Mouse (Mus musculus) limb, embryonic 15.5 days (tissue): ENCODE measurements around the gene Irf2bp1. TPM values are rescaled to one million over a fixed set of nuclear protein-coding genes. Genes with fewer than 3 reads are reported as not detected.

Experiments
- ATAC-seq: fragments of 200-750 bp; cut with Nextera tagmentation; 2 replicates; pipeline ENCODE4 v1.8.0; 2017; ENCODE audit warnings: low read depth, moderate TSS enrichment; ENCODE audit not compliant: insufficient number of reproducible peaks, low FRiP score, low TSS enrichment
- H3K27ac ChIP-seq: fragments of 300-500 bp; sonication (generic); 2 replicates; pipeline ENCODE4 v1.5.1; 2015; ENCODE audit warnings: moderate library complexity, mild to moderate bottlenecking, inconsistent platforms
- H3K27me3 ChIP-seq: fragments of 300-500 bp; sonication (generic); 2 replicates; pipeline ENCODE4 v1.6.1; 2015; ENCODE audit warnings: inconsistent platforms
- H3K36me3 ChIP-seq: fragments of 300-500 bp; sonication (generic); 2 replicates; pipeline ENCODE4 v1.6.1; 2015; ENCODE audit warnings: inconsistent platforms
- H3K4me1 ChIP-seq: fragments of 300-500 bp; sonication (generic); 2 replicates; pipeline ENCODE4 v1.6.1; 2015; ENCODE audit warnings: inconsistent platforms
- H3K4me2 ChIP-seq: fragments of 300-500 bp; sonication (generic); 2 replicates; pipeline ENCODE4 v1.6.1; 2015; ENCODE audit warnings: mild to moderate bottlenecking, inconsistent platforms
- H3K4me3 ChIP-seq: fragments of 300-500 bp; sonication (generic); 2 replicates; pipeline ENCODE4 v1.5.1; 2015; ENCODE audit warnings: mild to moderate bottlenecking, inconsistent platforms
- H3K9ac ChIP-seq: fragments of 300-500 bp; sonication (generic); 2 replicates; pipeline ENCODE4 v1.6.1; 2015; ENCODE audit warnings: inconsistent platforms
- H3K9me3 ChIP-seq: fragments of 300-500 bp; sonication (generic); 2 replicates; pipeline ENCODE4 v1.6.1; 2016; ENCODE audit warnings: inconsistent platforms
- WGBS: fragments of 180-500 bp; shearing (Covaris S2); methylation state at CpG from one replicate; pipeline ENCODE4 v1.1.7; 2015; 5-methylcytosine and 5-hydroxymethylcytosine counted together
- polyA plus RNA-seq: library from polyadenylated mRNA; unstranded; fragments of >200 nt; fragmentation: Nextera tagmentation; extraction: Ambion mirVana; gene quantifications from 2 replicates; pipeline ENCODE4 v1.2.1, GENCODE M21; 2015

Irf2bp1 gene
- polyA plus RNA-seq, 1 experiment from 2014 or later: 26.1 TPM

DNA sequence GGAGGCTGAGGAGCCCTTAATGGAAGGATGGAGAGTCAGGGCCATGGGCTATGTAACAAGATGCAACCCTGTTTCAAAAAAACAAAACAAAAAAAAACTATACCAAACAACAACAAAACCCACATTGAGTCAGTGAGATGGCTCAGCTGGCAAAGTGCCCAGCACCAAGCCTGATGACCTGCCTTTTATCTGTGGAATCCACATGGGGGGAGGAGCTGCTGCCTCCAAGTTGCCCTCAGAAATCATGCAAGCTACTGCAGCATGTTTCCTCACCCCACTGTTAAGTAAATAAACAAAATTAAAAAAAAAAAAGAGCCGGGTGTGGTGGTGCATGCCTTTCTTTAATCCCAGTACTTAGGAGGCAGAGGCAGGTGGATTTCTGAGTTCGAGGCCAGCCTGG is 17.3 kb upstream of the Irf2bp1 start:
- Histone ChIP-seq H3K4me3 (no peak overlapping the region), H3K4me1 (peaks cover 12% of the 10 kb centered on the region), H3K4me2 (no peak overlapping the region), H3K9ac (no peak overlapping the region), H3K27me3 (peaks cover 1% of the 10 kb centered on the region), H3K9me3 (no peaks in the 10 kb centered on the region), H3K36me3 (no peaks in the 10 kb centered on the region), H3K27ac (no peak overlapping the region)
- WGBS: 76% methylated on average over 2 of the region's 2 CpGs
- no peak for ATAC-seq

DNA sequence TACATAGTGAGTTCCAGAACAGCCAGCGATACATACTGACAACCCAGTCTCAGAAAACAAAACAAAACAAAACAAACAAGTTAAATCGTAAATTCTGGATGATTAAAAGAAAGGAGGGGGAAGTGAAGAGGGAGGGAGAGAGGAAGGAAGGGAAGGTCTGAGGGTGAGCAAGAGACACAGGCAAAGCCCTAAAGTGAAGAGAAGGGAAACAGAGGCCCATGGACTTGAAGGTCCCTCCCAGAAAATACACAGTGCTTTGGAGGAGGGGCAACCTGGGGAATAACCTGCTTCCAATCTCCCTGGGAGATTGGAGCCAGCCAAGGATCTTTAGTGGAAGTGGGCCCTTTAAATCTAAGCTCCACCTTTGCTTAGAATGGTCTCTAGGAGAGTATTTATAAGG is 16.7 kb upstream of the Irf2bp1 start, which contains the start of gene Nanos2:
Nanos2 (plus strand) TSS at position 301 of the 400 bp plus-strand sequence.
- 62% methylated on average over 2 of the region's 2 CpGs for WGBS
- H3K4me3 ChIP-seq: no peak within 1 kb of the TSS
- no peak within 1 kb of the TSS for H3K9ac ChIP-seq
- H3K27ac ChIP-seq: no peak within 1 kb of the TSS
- H3K4me2 ChIP-seq: no peak within 1 kb of the TSS
- H3K9me3 ChIP-seq: no peaks in the 10 kb centered on the region
- no peaks in the 10 kb centered on the region for H3K36me3 ChIP-seq
- peaks cover 6% of the 10 kb centered on the region for H3K27me3 ChIP-seq
- peaks cover 18% of the 10 kb centered on the region for H3K4me1 ChIP-seq
- no peak for ATAC-seq

DNA sequence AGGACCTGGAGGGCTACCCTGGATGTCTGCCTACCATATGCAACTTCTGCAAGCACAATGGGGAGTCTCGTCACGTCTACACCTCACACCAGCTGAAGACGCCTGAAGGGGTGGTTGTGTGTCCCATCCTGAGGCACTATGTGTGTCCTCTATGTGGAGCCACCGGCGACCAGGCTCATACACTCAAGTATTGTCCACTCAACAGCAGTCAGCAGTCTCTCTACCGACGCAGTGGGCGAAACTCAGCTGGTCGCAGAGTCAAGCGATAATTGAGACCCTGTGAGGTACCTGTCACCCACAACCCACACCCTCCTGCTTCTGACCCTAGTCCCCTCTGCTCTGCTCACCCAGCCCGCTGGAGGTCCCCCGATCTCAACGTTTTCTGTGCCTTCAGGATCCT is 16.1 kb upstream of the Irf2bp1 start:
- H3K4me3 ChIP-seq: no peak overlapping the region
- no peak for ATAC-seq
- 69% methylated on average over 13 of the region's 13 CpGs for WGBS
- peaks cover 10% of the 10 kb centered on the region for H3K27me3 ChIP-seq
- peaks cover 25% of the 10 kb centered on the region for H3K4me1 ChIP-seq
- H3K4me2 ChIP-seq: no peak overlapping the region
- H3K27ac ChIP-seq: no peak overlapping the region
- no peak overlapping the region for H3K9ac ChIP-seq
- H3K36me3 ChIP-seq: no peaks in the 10 kb centered on the region
- H3K9me3 ChIP-seq: no peaks in the 10 kb centered on the region

DNA sequence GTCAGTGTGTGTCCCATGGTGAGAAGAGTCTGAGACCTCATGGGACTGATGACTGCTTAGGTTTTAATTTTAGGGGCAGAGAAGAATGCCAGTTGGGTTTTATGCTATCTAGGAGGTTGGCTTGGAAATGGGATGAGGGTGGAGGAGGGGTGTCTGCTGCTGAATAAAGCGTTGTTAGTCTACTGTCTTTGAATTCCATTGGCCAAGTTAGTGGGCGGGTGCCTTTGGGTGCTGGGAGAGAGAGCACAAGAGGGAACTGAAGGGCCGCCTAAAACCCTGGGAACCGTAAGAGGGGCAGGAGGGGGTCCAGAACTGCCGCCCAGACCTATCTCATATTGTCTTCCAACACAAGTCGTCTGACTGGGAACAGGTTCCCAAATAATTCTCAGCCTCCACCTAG is 15.1 kb upstream of the Irf2bp1 start:
- no peak for ATAC-seq
- WGBS: 65% methylated on average over 6 of the region's 6 CpGs
- Histone ChIP-seq H3K9ac (no peak overlapping the region), H3K36me3 (no peaks in the 10 kb centered on the region), H3K4me1 (peaks cover 30% of the 10 kb centered on the region), H3K27me3 (peaks cover 15% of the 10 kb centered on the region), H3K9me3 (no peaks in the 10 kb centered on the region), H3K27ac (no peak overlapping the region), H3K4me3 (no peak overlapping the region), H3K4me2 (no peak overlapping the region)

DNA sequence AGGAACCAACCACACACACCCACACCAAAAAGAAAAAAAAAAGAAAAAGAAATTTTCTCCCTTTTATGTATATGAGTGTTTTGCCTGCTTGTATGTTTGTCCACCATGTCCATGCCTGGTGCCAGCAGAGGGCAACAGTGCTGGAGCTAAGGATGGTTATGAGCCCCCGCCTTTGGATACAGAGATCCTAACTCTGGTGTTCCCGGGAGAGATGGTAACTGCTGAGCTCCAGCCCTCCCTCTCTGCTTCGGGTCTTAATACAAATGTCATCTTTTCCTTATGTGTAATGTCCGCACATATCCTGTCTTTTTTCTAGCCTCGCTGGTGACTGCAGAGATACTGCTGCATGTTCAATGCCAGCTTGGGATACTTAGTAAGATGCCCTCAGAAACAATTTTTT is 13.8 kb upstream of the Irf2bp1 start:
- peak overlapping the region; percentile 89 for H3K4me2 ChIP-seq
- no peak for ATAC-seq
- H3K36me3 ChIP-seq: no peaks in the 10 kb centered on the region
- H3K9ac ChIP-seq: no peak overlapping the region
- peaks cover 15% of the 10 kb centered on the region for H3K27me3 ChIP-seq
- H3K4me3 ChIP-seq: peak overlapping the region; percentile 59
- peak overlapping the region; percentile 91 for H3K27ac ChIP-seq
- no peaks in the 10 kb centered on the region for H3K9me3 ChIP-seq
- H3K4me1 ChIP-seq: peaks cover 32% of the 10 kb centered on the region
- 7% methylated on average over 5 of the region's 5 CpGs for WGBS

DNA sequence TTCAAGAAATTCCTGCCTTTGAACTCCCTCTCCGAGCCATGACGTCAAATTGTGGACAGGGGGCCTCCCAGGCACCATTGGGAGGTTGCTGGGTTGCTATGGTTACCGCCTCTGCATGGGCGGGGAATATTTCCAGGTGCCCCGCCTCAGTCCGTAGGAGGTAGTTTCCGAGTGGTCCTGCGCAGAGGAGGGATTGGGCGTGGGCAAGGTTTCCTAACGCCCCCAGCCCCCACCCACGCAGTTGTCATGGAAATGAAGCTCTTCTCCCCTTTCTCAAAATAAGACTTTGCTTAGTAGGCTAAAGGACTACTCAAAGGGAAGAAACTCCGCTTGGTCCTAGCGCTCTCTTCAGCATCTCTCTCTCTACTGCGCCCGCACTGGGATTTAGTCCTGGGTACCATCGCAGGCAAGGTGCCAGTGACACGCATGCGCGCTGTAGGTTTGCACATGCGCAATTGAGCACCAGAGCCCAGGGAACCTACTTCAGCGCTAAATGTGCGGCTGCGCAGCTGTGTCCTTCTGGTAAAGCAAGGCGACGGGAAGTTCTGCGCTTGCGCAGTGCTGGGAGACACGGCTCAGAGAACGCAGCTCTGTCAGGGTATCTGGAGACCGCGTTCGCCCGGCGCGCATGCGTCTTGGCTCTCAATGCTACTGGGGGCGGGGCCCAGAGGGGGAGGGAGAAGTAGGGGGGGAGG is 13.1 kb upstream of the Irf2bp1 start, which contains the start of gene Mypop:
Mypop (plus strand) TSS at position 645 of the 695 bp plus-strand sequence.
- Histone ChIP-seq H3K36me3 (no peaks in the 10 kb centered on the region), H3K27ac (peak within 1 kb of the TSS; percentile 91), H3K27me3 (peaks cover 15% of the 10 kb centered on the region), H3K9ac (peak within 1 kb of the TSS; percentile 47), H3K4me2 (peak within 1 kb of the TSS; percentile 89), H3K9me3 (no peaks in the 10 kb centered on the region), H3K4me1 (peaks cover 36% of the 10 kb centered on the region), H3K4me3 (peak within 1 kb of the TSS; percentile 59)
- peak; percentile 93 for ATAC-seq
- under 1% methylated on average over 36 of the region's 37 CpGs for WGBS

DNA sequence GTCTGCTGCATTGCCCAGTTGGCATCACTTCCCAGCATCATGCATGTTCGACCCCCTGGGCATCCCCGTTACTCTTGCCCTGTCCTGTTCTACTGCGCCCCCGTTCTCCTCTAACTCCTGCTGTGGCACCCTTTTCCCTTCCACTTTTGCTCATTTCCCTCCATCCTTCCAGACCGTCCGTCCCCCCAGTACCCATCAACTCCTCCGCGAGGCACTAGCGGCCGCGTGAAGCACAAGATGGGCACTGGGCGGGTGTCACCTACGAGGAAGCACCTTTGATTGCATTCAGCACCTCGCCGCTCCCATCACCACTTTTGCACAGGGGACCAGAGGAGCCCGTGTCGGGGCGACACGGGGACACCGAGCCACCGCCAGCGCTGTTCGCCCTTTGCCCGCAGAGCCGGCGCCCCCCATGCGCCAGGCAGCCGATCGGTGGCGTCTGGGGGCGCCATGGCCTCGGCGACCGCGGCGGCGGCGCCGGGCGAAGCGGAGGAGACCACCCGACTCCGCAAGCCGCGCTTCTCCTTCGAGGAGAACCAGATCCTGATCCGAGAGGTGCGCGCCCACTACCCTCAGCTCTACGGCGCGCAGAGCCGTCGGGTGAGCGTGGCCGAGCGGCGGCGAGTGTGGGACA is 12.1 kb upstream of the Irf2bp1 start:
- H3K4me3 ChIP-seq: peak overlapping the region; percentile 59
- H3K27me3 ChIP-seq: peaks cover 15% of the 10 kb centered on the region
- no peak for ATAC-seq
- H3K9me3 ChIP-seq: no peaks in the 10 kb centered on the region
- WGBS: 1% methylated on average over 59 of the region's 59 CpGs
- peak overlapping the region; percentile 89 for H3K4me2 ChIP-seq
- H3K9ac ChIP-seq: peak overlapping the region; percentile 47
- no peaks in the 10 kb centered on the region for H3K36me3 ChIP-seq
- no peak overlapping the region; the same call in 1 of the 2 replicates for H3K27ac ChIP-seq
- peaks cover 36% of the 10 kb centered on the region for H3K4me1 ChIP-seq

DNA sequence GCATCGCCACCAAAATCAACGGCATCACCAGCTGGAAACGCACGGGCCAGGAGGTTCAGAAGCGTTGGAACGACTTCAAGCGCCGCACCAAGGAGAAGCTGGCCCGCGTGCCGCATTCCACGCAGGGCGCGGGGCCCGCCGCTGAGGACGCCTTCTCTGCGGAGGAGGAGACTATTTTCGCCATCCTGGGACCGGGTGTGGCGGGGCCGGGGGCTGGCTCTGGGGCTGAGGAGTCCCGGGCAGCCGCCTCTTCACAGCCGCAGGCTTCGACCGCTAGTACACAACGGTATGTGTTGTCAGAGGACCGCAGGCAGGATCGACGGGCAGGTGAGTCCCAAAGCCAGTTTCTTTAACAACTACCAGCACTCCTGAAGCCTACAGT is 11.6 kb upstream of the Irf2bp1 start:
- Histone ChIP-seq H3K4me1 (peaks cover 36% of the 10 kb centered on the region), H3K36me3 (0 out of 2 replicates have a peak, but pooled peaks cover 1% of the 10 kb centered on the region), H3K9me3 (no peaks in the 10 kb centered on the region), H3K4me2 (peak overlapping the region; percentile 89), H3K4me3 (peak overlapping the region; percentile 59), H3K27me3 (peaks cover 15% of the 10 kb centered on the region), H3K27ac (no peak overlapping the region), H3K9ac (peak overlapping the region; percentile 47)
- WGBS: under 1% methylated on average over 22 of the region's 31 CpGs
- ATAC-seq: no peak

DNA sequence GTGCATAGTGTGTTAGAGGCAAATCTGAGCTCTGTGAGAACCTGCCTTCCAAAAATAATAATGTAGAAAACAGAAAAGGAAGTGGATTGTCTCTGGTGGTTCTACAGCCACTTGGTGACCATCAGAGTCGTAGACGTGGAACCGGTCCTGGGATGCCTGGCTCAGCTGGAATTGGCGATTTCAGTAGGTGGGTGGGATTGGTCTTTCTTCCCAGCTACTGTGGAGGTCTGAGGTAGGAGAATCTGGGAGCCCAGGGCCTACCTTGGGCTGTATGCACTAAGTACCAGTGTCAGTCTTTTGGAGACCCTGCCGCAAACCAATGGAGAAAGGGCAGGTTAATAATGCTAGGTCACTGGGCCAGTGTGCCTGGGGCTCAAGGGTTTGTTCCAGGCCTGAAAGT is 10.8 kb upstream of the Irf2bp1 start:
- 0 out of 2 replicates have a peak, but pooled peaks cover 5% of the 10 kb centered on the region for H3K36me3 ChIP-seq
- WGBS: 85% methylated on average over 5 of the region's 5 CpGs
- H3K4me1 ChIP-seq: peaks cover 36% of the 10 kb centered on the region
- no peak overlapping the region for H3K27ac ChIP-seq
- peak overlapping the region; percentile 59 for H3K4me3 ChIP-seq
- H3K9ac ChIP-seq: no peak overlapping the region
- no peaks in the 10 kb centered on the region for H3K9me3 ChIP-seq
- peaks cover 15% of the 10 kb centered on the region for H3K27me3 ChIP-seq
- ATAC-seq: no peak
- H3K4me2 ChIP-seq: peak overlapping the region; percentile 89

DNA sequence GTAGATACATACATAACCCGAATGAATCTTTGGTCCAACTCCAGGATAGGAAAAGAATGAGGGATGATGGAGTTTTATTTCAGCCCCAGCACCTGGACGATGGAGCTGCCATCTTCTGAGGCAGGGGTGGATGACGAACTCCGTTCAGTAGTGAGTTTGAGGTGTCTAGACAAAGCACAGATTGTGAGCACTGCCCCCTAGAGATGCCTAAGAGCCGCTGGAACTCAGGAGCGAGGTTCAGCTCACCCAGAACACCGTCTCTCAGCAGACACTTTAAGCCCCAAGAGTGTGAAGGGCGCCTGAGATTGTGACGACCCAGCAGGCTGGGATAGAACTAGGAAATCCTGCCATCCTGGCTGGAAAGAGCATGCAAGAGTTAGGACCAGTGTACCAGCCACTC is 5.0 kb upstream of the Irf2bp1 start:
- Histone ChIP-seq H3K4me1 (peaks cover 30% of the 10 kb centered on the region), H3K9ac (no peak overlapping the region), H3K27ac (no peak overlapping the region), H3K9me3 (no peaks in the 10 kb centered on the region), H3K27me3 (no peaks in the 10 kb centered on the region), H3K36me3 (0 out of 2 replicates have a peak, but pooled peaks cover 5% of the 10 kb centered on the region), H3K4me2 (no peak overlapping the region), H3K4me3 (no peak overlapping the region)
- ATAC-seq: no peak
- WGBS: 40% methylated on average over 9 of the region's 9 CpGs

DNA sequence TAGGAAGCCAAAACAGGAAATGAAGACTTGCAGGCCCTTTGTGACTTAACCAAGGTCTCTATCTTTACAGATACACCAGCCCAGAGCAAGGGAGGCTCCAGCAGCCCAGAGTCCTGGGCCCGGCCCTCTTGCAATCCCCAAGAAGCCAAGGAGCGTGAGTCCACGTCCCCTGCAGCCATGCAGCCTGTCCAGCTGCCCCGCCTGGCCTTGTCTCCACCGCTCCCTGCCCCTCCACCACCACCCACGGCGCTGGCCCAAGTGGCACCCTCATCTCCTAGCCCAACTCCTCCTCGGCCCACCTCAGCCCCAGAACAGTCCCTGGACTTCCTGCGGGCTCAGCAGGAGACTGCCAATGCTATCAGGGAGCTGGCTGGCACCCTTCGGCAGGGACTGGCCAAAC is 3.4 kb upstream of the Irf2bp1 start:
- WGBS: 56% methylated on average over 10 of the region's 10 CpGs
- Histone ChIP-seq H3K9ac (no peak overlapping the region), H3K9me3 (no peaks in the 10 kb centered on the region), H3K27me3 (no peaks in the 10 kb centered on the region), H3K4me2 (peak overlapping the region; percentile 42), H3K4me1 (peaks cover 35% of the 10 kb centered on the region), H3K36me3 (peaks cover 10% of the 10 kb centered on the region), H3K27ac (0 out of 2 replicates have a peak overlapping the region, but pooled peaks have one; percentile 51), H3K4me3 (peak overlapping the region; percentile 29)
- ATAC-seq: no peak
